Mouse (Mus musculus) liver, embryonic 14.5 days (tissue): ENCODE measurements around the gene Olah.

Experiments used
- CTCF ChIP-seq: IDR thresholded peaks from 2 replicates; pipeline ENCODE4 v1.5.1; 2016; ENCODE audit warnings: antibody characterized with exemption, low read depth, control low read depth
- EP300 ChIP-seq: IDR thresholded peaks from 2 replicates; pipeline ENCODE4 v1.6.1; 2016; ENCODE audit warnings: antibody characterized with exemption, low read depth

DNA sequence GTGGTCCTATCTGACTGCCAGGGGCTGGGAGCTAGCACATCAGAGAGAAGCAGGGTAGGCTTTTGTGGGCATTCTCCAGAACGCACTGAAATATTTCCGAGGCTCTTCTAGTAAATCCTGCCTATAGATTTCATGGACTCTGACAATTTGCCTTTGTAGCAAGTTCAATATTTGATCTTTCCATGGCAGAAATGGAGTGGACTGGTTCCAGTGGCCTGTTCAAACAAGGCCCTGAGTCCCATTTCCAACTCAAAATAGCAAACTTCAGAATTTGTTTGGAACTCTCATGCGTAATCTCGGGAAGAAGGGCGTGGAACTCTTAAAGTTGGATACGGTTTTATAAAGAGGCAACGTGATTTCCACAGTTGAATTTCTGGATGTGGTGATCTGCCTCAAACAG lies 101.2 kb downstream of the Olah start:
- TF ChIP-seq EP300 (no peak), CTCF (no peak)
